Mouse (Mus musculus) thymus, adult 2 months (tissue): ENCODE measurements around the gene Ttc23. TPM values are rescaled to one million over a fixed set of nuclear protein-coding genes. Genes with fewer than 3 reads are reported as not detected.

Source experiments
- DNase-seq: peaks from one replicate; pipeline ENCODE4 v3.0.0; 2021
- H3K27ac ChIP-seq: fragments of 200-500 bp; 2 replicates; pipeline ENCODE4 v1.5.1; 2012; ENCODE audit warnings: low read length, control low read depth; ENCODE audit not compliant: control insufficient read depth, insufficient read depth
- H3K27me3 ChIP-seq: fragments of 200-500 bp; 2 replicates; pipeline ENCODE4 v1.6.1; 2012; ENCODE audit warnings: mild to moderate bottlenecking, low read length, moderate library complexity, mixed read lengths; ENCODE audit not compliant: control insufficient read depth, insufficient read depth
- H3K36me3 ChIP-seq: fragments of 200-500 bp; 2 replicates; pipeline ENCODE4 v1.6.1; 2012; ENCODE audit warnings: mild to moderate bottlenecking, low read length, moderate library complexity; ENCODE audit not compliant: control insufficient read depth, insufficient read depth
- H3K4me1 ChIP-seq: fragments of 200-500 bp; replicated peaks from 2 replicates; pipeline ENCODE4 v1.6.1; 2012; ENCODE audit warnings: low read length; ENCODE audit not compliant: control insufficient read depth, insufficient read depth
- H3K4me3 ChIP-seq: fragments of 200-500 bp; 2 replicates; pipeline ENCODE4 v1.5.1; 2012; ENCODE audit warnings: mild to moderate bottlenecking, low read length, control low read depth, moderate library complexity; ENCODE audit not compliant: control insufficient read depth, insufficient read depth
- CTCF ChIP-seq: fragments of 200-500 bp; IDR thresholded peaks from 2 replicates; pipeline ENCODE4 v1.5.1; 2012; ENCODE audit warnings: mild to moderate bottlenecking, control low read depth, low read length, moderate library complexity, borderline replicate concordance; ENCODE audit not compliant: control insufficient read depth, poor library complexity, insufficient read depth; ENCODE audit errors: extremely low read depth
- POLR2A ChIP-seq: fragments of 200-500 bp; IDR thresholded peaks from 2 replicates; pipeline ENCODE4 v1.6.1; 2012; ENCODE audit warnings: mild to moderate bottlenecking, low read length, control low read depth, moderate library complexity; ENCODE audit not compliant: control insufficient read depth, poor library complexity, insufficient read depth; ENCODE audit errors: extremely low read depth
- WGBS: fragments of 180-500 bp; shearing (Covaris S2); methylation state at CpG from one replicate; pipeline ENCODE4 v1.1.7; 2018; 5-methylcytosine and 5-hydroxymethylcytosine counted together
- polyA plus RNA-seq: library from polyadenylated mRNA; depleted of rRNA; stranded (reverse); fragments of >200 nt; gene quantifications from 2 replicates; pipeline ENCODE4 v1.2.3, GENCODE M21; 2012

The Ttc23 gene
- polyA plus RNA-seq, 1 experiment: 4.5 TPM

- no peak for DNase-seq
These were observed 128.4 kb downstream of the Ttc23 start for GRCm38 (mm10) chr7:67775623-67776022.

DNA sequence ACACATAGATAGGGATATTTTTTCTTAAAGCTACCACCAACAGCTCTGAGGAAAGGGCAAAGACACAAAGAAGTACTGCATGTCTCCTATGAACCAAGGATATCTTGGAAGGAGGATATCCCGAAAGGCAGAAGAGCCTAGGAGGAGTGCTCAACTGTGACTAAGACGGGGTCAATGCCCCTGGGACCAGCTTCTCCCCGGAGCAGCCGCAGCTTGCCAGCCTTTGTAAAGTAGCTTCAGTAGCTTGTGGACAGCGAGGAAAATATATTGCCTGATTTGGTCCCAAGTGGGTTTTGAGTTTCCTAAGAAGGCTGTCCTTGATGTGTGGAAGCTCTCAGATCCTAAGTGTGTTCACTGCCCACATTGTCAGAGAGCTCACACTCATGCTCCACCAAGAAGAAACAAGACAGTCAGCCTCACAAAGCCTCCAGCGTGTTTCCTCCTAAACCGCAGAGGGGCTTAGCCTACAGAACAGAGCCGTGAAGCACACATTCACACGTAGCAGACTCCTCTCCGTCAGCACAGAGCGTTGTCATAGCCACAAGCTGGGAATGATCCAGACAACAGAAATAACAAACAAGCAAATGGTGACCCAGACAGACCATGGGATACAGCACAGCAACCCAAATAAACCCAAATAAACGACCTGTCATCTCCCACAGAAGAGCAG is 129.6 kb downstream of the Ttc23 start:
- no peak overlapping the region for H3K27ac ChIP-seq
- 84% methylated on average over 12 of the region's 12 CpGs for WGBS
- DNase-seq: no peak
- H3K4me1 ChIP-seq: no peaks in the 10 kb centered on the region
- no peak for TF ChIP-seq CTCF
- no peak for TF ChIP-seq POLR2A
- H3K27me3 ChIP-seq: no peaks in the 10 kb centered on the region
- no peaks in the 10 kb centered on the region for H3K36me3 ChIP-seq
- H3K4me3 ChIP-seq: no peak overlapping the region

More at GRCm38 (mm10) chr7:67775623-67776022, 128.4 kb downstream of the Ttc23 start:
- Histone ChIP-seq H3K4me3 (no peak overlapping the region), H3K4me1 (no peaks in the 10 kb centered on the region), H3K27me3 (no peaks in the 10 kb centered on the region), H3K36me3 (no peaks in the 10 kb centered on the region), H3K27ac (no peak overlapping the region)
- 50% methylated on average over 3 of the region's 3 CpGs for WGBS
- TF ChIP-seq POLR2A (no peak), CTCF (no peak)

DNA sequence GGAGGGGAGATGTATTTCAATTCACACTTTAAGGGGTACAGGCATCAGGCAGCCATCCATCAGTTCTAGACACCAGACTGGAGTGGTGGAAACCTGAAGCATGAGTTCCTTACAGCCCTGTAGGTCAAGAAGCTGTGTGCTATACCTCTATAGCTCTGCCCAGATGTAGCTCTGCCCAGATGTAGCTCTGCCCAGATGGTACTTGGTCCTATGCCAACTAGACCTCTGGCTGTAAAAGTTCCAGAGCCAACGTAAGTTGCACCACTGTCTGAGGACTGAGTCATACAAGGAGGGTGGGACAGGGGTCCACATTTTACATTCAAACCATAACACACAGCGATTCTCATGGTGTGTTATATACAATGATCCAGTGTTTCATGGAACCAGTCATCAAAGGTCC is 140.7 kb downstream of the Ttc23 start:
- TF ChIP-seq POLR2A (no peak), CTCF (no peak)
- Histone ChIP-seq H3K4me1 (peaks cover 2% of the 10 kb centered on the region), H3K27ac (no peak overlapping the region), H3K4me3 (no peak overlapping the region), H3K36me3 (no peaks in the 10 kb centered on the region), H3K27me3 (no peaks in the 10 kb centered on the region)
- DNase-seq: no peak
- 85% methylated on average over 2 of the region's 2 CpGs for WGBS

DNA sequence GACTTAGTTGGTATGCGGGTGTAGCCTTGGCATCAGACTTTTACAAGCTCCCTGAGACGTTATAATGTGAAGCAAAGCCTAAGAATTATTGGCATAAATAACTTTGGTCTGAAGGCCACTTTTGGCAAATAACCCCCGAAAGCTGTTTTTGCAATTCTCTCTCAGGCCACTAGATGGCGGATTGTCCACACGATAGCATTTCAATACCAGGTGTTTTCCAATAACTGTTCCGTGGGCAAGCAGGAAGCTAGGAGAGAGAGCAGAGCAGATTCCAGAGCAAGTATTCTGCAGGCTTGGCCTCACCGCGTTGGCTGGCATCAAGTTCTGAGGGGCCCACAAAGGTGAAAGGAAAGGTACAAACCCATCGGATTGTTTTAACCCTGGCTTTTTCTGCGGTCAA is 141.5 kb downstream of the Ttc23 start:
- Histone ChIP-seq H3K27ac (no peak overlapping the region), H3K4me3 (no peak overlapping the region), H3K4me1 (peaks cover 2% of the 10 kb centered on the region), H3K36me3 (no peaks in the 10 kb centered on the region), H3K27me3 (no peaks in the 10 kb centered on the region)
- DNase-seq: peak; percentile 64
- TF ChIP-seq POLR2A: no peak
- 19% methylated on average over 10 of the region's 10 CpGs for WGBS

DNA sequence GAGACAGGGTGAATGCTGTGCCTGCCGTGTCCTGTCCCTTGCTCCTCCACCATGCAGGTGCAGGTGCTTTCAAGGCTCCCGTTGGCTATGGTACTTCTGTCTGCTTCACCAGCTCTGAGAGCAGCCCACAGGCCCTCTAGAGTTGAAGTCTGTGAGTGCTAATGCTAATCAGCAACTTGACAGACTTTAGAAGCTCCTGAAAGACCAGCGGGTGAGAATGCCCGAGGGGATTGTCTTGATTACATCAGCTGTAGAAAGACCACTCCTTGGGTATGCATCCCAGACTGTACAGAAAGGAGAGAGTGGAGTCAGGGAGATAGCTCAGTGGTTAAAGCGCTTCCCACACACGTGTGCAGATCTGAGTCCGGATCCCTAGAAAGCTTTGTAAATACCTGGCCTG is 144.0 kb downstream of the Ttc23 start:
- Histone ChIP-seq H3K36me3 (no peaks in the 10 kb centered on the region), H3K27me3 (no peaks in the 10 kb centered on the region), H3K4me3 (no peak overlapping the region), H3K4me1 (peaks cover 2% of the 10 kb centered on the region), H3K27ac (no peak overlapping the region)
- 80% methylated on average over 7 of the region's 7 CpGs for WGBS
- DNase-seq: no peak
- TF ChIP-seq POLR2A: no peak
- no peak for TF ChIP-seq CTCF

DNA sequence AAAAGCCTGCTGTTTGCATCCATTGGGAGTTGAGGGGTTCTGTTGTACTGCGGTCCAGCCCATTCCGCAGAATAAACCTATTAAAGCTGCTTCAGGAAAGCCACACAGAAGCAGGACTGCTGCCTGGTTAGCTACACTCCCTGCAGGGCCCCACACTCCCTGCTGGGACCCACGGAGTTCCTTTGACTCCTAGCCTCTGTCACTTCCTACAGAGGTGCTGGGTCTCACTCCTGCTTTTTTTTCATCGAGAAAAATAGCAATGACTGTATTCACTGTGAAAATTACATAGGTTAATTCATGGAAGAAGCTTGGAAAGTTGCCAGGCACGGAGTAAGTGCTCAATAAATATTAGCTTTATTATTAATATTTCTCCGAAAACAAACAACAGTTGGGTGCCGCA is 146.2 kb downstream of the Ttc23 start:
- TF ChIP-seq CTCF: no peak
- no peak overlapping the region for H3K4me3 ChIP-seq
- peaks cover 2% of the 10 kb centered on the region for H3K4me1 ChIP-seq
- no peaks in the 10 kb centered on the region for H3K27me3 ChIP-seq
- no peak for DNase-seq
- no peaks in the 10 kb centered on the region for H3K36me3 ChIP-seq
- no peak overlapping the region for H3K27ac ChIP-seq
- 87% methylated on average over 7 of the region's 7 CpGs for WGBS

- H3K4me1 ChIP-seq: no peaks in the 10 kb centered on the region
- no peaks in the 10 kb centered on the region for H3K36me3 ChIP-seq
- no peak overlapping the region for H3K27ac ChIP-seq
- WGBS: 76% methylated on average over 8 of the region's 8 CpGs
- H3K4me3 ChIP-seq: no peak overlapping the region
- no peak for TF ChIP-seq POLR2A
- no peak for TF ChIP-seq CTCF
- no peaks in the 10 kb centered on the region for H3K27me3 ChIP-seq
- DNase-seq: no peak
These were observed 149.9 kb downstream of the Ttc23 start for GRCm38 (mm10) chr7:67797065-67797464.
